Mouse (Mus musculus): Measurements from ENCODE around the gene Cdh13.

GRCm38 (mm10) chr8:119085022-119085421 is 801.5 kb downstream of the Cdh13 start:
- no peak for TF ChIP-seq TAL1 (IDR thresholded peaks at IDR 0.05; ENCODE audit: low read length)
- no peak for TF ChIP-seq GATA1 (IDR thresholded peaks at IDR 0.05; ENCODE audit: low read length)

All from erythroblast, embryonic 14.5 days (primary cell).